Mouse (Mus musculus) MEL-GATA-1-ER (cell line): ENCODE results near the gene Nktr.

Experiments
- DNase-seq: peaks from one replicate; pipeline ENCODE4 v3.0.0-alpha.2; 2012; ENCODE audit warnings: low read depth; ENCODE audit errors: extremely low read depth

The Nktr gene

DNA sequence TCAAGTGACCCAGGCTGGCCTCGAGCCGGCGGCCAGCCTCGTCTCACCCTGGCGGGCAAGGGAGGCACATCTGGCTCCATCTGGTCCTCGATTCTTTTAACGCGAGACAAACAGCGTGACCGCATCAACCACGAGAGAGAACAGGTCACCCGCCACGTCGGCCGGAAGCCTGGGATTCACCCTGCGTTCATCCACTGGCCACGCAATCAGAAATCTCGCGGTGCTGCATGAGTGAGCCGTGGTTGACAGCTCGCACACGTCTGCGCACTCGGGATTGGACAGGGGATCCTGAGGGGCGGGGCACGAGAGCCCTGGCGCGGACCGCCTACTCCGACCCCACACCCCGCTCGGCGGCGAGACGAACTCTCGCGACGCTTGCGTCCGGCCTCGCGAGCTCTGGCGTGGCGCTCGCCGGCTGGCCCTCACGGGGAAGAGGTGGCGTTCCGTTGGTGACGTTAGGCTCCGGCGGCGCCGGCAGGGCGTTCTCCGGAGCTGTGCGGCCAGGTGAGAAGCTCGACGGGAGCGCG, at the start of gene Nktr:
TSS of gene Nktr (plus strand) at position 378 of the 527 bp plus-strand sequence.
- peak; percentile 92 for DNase-seq

DNA sequence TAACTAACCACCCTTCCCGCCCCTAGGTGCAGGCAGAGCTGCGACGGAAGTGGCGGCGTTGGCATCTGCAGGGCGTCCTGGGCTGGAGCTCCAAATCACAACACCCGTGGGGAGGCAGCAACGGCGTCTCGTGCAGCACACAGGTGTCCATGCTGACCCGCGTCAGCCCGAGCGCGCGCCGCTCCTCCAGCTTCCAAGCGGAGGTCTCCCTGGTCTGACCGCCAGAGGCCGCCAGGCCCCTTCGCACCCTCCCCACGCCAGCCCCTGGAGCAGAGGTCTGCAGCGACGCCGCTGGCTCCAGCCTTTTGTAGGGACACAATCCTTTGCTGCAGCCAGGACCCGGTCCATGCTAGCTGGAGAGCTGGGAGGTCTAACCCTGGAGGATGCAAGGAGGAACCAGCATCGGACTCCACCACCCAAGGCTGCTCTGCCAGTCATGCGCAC, 49.6 kb upstream of the Nktr start:
- DNase-seq: no peak

DNA sequence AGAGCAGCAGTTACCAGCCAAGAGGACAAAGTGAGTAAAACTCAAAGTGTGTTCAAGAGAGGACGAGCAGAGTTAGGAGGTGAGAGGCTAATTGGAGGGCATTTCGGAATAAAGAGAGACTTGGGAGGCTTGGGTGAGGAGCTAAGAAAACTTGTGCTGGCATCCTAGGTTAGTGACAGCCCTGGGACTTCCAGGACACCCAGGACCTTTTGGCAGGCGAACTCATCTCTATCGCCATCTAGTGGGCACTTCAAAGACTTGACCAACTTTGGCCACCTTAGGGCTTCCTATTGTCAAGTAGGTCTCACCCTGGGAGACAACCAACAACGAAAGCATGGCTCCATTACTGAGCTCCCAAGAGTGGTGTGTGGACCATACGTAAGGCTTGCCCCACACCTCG, 47.7 kb upstream of the Nktr start:
- peak; percentile 40 for DNase-seq

DNA sequence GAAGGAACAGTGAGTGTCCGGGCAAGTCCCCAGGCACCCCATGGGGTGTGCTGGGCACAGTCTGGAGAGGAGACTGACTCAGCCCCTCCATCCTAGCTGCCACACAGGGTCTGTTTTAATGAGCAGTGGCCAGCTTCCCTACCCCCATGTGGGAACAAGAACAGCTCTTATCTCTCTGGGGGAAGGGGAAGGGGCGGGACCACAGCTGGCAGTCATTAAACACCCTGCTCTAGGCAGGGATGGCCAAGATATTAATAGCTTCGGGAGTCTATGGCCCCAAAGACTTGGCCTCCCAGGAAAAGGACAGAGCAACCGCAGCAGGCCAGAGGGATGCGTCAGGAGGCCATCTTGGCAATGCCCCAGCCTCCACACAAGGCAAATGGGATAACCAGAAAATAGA, 46.7 kb upstream of the Nktr start:
- DNase-seq: peak; percentile 39

DNA sequence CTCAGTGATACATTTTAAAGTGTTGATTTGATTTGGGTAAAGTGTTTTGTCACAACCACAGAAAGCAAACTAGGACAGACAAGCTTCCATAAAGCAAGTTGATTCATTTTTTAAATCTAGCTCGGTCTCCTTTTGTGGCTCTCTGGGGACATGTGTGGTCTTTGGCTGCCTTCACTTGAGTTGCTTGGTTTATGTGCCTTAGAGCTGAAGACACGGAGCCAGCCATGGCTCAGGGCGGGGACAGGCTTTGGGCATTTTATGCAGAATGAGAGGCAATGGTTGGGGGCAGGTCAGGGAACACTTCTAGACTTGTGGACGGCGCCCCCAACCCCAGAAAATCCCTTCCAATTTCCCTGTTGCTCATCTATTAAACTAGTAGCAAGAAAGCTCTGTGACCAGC, 45.3 kb upstream of the Nktr start:
- no peak for DNase-seq

DNA sequence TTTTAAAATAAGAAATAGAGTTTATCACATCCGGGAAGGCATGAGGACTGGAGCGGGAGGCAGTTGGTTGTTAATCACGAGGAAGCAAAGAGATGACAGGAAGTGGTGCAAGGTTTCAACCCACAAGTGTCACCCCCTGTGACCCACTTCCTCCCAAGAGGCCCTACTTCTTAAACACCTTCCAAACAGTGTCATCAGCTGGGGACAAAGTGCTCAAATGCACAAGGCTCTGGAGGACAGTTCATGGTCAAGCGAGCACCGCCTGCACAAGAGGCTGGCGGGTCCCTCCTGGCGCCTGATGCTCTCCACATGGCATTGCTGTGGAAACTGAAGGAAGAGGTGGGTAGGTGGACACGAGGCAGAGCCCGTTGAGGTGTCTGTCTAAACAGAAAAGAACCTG, 44.0 kb upstream of the Nktr start:
- DNase-seq: no peak

DNA sequence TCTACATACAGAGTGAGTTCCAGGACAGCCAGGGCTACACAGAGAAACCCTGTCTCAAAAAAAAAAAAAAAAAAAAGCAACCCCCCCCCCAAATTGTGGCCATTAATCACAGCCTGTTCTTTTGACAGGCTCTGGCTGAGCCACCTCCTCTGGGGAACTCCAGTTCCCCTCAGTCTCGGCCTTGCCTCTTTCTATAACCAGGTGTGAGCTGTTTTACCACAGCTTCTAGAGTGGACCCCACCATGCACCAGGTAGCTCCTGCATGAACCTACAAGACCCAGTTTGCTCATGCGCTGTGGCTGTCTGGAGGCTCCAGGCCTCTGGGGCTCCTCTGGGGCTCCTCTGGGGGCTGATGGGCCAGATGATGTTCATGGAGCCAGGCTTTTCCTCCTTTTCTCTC, 43.4 kb upstream of the Nktr start:
- DNase-seq: no peak

DNA sequence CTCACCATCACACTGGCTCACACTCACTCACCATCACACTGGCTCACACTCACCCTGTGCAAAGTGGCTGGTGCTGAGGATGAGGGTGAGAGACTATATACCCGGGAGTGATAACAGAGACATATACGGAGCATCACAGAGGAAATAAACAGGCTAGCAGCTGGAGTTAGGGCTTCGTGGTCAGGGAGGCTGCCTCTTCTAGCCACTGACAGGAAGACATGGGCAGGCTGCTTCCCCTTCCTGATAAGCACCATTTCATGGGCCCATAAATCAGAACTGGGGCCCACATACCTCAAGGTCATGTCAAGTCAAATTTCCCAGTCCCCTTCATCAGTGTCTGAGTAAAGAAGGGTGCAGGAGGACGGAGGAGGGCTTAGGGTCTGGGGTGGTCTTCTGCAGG, 41.9 kb upstream of the Nktr start:
- DNase-seq: peak; percentile 20

DNA sequence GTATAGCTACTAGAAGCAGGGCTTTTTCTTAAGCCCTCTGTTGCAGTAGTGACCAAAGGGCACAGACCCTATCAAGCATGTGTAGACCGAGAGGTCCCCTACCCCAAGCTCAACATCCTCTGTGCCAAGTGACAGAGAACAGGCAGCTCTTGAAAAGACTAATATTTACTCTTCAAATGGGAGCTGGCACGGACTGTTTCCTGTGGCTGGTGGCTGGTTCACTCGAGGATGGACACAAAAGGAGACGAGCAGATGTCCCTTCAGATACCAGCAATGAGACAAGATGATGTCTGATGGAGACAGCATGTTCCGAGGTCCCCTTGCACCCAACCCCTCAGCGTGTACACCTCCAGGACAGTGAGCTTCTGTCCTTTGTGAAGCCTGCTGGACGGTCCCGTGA, 41.5 kb upstream of the Nktr start:
- DNase-seq: no peak

DNA sequence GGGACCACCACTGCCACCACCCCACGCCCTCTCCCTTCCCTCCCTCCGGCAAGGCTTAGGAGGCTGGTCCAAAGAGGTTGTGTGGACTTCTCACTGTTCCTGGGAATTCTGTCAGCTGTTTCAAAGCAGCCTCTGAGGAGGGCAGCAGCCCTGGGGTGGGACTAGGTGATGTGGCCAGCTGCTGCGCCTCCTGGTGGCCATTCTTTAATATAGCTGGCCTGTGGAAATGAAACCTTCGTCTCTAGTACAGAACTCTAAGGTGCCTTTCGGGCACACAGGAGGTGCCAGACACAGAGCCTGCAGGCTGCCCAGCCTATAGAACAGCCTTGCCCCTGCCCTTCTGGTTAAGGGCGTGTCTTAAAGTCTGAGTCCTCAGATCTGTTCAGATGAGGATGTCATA, 39.4 kb upstream of the Nktr start:
- DNase-seq: no peak

DNA sequence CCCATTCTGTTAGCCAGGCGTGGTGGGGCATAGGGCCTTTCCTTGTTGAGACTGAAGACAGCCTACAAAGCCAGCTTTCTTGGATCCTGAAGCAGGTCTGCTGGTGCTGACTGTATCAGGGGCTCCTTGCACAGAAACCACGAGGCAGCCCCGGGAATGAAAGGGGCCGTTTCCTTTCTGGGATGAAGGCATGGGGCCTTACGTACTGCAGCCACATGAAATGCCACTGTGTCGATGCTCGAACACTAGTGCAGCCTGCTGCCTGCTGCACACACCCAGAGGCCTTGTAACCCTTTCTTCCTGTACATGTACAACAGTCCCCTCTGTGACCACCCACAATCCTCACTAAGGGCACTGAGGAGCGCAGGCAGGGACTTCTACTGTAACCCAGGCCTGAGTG, 37.8 kb upstream of the Nktr start:
- DNase-seq: no peak

DNA sequence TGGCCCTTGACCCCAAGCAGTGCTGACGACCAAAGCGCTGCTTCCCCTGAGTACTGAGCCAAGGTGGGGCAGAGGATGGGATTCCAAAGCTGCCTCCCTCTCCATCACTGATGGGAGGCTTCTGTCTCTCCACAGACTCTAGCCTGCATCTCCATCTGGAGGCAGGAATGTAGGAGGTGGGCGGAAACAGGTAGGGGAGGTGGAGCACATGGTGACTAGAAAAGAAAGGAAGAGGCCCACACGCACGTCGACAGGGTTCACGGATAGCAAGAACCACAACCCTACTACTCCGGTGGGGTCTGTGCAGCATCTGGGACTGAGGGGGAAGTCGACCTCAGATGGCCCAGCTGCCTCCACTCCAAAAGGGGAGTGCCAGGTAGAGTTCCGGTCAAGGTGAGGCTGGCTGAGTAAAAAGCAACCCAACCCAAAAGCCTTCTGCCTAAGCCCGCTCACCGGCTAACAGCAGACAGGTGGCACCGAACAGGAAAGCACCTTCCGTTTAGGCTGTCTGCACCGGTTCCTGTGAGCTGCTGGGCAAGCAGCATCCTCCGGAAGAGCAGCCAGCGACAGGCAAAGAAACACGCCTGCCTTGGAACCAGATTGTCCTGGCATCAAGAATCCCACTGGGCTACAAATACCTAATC, 36.8 kb upstream of the Nktr start:
- DNase-seq: no peak

DNA sequence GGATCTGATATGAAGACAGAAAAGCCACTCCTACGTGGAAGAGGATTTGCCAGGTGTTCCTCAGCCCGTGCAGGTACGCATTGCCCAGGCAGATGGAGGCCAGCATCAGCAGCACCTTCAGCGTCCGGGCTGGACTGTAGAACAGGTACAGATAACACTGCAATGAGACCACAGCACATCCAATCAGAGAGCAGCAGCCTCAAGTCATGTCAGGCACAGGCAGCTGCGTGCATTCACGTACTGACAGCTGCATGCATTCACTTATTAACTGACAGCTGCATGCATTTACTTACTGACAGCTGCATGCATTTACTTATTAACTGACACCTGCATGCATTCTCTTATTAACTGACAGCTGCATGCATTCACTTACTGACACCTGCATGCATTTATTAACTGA, 34.3 kb upstream of the Nktr start:
- DNase-seq: no peak

DNA sequence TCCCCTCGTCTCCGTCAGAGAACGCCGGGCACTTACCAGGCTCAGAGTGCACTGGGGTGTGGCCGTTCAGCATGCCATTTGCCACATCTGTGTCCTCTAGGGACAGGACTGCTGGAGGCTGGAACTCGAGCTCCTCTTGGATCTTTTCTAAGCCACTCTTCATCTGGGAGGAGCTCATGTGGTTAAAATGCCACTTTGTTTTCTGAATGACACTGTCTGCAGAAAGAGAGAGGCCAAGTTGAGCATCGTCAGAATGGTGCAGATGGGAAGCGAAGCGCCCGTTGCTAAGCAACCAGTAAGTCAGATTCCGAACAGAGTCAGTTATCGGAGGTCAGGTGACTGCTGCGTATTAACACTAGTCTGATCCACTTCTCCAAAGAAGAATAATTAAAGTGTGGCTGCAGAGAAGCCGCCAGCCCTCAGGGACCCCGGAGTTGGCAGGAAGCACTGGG, 28.7 kb upstream of the Nktr start:
- DNase-seq: no peak

DNA sequence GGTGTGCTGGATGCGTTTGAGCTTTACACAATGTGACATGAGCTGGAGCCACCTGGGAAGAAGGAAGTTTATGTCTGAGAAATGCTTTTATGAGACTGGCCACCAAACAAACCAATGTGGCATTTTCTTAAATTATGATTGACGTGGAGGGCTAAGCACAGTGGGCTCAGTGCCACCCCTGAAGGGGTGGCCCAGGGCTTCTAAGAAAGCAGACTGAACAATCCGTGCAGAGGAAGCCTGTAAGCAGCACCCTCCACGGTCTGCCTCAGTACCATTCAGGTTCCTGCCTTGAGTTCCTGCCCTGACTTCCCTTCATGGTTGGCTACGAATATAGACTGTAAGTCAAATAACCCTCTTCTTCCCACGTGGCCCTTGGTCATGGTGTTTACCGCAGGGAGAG, 28.2 kb upstream of the Nktr start:
- no peak for DNase-seq

DNA sequence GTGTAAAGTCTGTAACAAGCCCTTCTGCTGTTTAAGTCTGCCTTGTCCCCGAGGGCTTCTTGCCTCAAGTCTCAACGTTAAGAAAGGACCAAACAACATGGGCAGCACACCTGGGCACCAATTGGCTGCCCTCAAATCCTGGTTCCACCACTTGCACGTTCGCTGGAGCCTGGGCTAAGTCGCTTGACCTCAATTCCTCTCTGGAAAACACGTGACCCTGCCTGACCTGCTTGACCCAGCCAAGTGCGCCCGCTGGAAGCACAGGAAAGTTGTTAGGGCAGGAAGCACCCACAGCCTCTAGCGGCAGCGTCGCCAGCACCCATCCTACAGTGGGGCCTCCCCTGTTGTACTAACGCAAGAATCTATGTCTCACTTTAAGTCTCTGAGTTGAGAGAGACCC, 24.2 kb upstream of the Nktr start:
- DNase-seq: no peak

DNA sequence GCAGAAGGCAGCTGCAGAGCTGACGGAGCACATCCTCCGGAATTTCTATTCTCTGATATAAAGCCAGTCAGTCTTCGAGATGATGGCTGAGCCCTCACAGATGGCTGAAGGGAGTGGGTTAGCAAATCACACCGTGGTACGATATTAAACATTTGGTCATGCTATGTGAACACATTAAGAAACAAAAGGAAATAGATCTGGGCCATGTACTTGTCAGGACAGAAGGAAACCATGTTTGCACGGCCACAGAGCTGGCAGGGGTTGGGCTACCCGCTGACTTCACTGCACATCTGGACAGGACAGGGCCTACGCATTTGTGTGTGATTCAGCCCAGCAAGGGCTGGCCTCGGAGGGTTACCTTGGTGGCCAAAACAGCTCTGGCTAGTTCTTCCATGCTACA, 22.3 kb upstream of the Nktr start:
- no peak for DNase-seq

DNA sequence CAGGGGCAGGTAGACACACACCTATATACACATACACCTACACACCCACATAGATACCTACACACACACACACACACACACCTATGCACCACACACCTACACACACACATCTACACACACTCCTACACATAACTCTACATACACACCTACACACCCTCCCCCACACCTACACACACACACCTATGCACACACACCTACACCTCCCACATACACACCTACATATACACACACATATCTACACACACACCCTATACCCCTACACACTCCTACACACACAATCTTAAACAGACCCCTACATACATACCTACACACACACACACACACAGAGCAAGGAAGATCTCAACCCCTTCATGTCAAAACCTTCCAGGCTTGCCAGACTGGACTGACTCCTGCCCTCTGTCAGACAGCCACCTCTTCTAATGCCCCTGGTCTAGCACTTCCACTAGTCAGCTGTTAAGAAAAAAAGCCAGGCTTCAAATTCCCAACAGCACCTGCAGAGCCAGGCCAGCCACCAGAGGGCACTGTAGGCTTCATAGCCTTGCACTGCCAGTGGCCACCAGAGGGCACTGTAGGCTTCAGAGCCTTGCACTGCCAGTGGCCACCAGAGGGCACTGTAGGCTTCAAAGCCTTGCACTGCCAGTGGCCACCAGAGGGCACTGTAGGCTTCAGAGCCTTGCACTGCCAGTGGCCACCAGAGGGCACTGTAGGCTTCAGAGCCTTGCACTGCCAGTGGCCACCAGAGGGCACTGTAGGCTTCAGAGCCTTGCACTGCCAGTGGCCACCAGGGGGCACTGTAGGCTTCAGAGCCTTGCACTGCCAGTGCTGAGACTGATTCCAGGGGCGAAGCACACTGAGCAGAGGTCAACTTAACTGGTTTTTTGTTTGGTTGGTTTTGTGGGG, 21.6 kb upstream of the Nktr start:
- peak; percentile 42 for DNase-seq

DNA sequence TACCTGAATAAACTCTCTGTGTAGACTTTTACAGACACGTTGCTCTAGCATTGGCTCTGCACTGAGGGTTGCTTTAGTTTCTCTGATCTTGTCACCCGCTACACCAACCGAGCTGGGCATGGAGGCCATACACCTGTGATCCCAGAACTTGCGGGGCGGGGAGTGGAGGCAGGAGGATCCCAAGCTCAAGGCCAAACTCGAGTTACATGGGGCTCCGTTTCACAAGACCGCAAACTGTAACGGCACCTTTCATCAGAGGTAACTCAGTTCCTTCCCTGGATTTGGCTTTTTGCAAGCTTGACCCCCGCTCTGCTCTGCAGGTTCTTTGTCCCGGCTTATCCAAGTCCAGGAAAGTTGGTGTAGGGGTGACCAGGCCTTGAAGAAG, 14.7 kb upstream of the Nktr start:
- DNase-seq: no peak

DNA sequence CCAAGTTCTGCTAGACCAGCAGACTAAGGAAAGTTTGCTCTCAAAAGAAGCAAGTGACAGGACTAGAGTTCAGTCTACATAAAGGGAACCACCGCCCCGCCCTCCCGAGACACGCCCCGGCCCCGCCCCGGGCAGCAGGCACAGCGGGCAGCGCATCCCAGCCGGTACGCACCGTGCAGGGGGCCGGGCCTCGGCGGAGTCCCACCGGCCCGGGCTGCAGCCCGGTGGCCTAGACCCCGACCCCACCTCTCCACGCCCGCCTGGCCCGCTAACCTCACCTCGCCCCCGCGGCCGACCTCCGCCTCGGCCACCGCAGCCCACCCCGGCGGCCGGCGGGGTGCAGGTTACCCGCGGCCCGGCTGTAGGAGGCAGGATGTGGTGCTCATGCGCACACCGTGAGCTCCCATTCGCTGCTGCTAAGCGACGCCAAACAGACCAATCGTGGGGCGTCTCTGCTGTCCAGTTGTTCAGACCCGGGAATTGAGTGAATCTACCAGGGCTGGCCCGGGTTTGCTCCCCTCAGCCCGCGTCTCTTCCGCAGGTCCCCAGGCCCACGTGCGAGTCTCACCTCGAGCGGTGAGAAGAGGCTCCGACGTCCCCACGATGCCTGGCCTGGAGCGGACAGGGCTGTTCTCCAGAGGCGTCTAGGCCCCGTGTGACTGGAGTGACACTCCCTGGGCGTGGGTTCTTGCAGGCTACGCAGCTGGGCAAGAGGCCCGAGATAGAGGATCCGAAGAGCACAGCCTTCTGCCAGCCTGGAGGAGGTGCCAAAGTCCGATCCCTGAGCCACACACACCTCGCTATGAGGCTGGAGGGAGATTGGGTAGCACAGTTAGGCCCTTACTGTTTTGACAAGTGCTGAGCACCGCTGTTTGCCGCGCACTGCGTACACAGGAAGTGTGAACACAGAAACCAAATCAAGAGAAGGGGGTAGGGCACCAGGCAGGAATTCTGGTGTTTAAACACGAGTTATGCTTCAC, 14.0 kb upstream of the Nktr start, which contains the start of gene Sec22c:
TSS of gene Sec22c (minus strand) at position 845 of the 980 bp plus-strand sequence.
- peak; percentile 81 for DNase-seq

DNA sequence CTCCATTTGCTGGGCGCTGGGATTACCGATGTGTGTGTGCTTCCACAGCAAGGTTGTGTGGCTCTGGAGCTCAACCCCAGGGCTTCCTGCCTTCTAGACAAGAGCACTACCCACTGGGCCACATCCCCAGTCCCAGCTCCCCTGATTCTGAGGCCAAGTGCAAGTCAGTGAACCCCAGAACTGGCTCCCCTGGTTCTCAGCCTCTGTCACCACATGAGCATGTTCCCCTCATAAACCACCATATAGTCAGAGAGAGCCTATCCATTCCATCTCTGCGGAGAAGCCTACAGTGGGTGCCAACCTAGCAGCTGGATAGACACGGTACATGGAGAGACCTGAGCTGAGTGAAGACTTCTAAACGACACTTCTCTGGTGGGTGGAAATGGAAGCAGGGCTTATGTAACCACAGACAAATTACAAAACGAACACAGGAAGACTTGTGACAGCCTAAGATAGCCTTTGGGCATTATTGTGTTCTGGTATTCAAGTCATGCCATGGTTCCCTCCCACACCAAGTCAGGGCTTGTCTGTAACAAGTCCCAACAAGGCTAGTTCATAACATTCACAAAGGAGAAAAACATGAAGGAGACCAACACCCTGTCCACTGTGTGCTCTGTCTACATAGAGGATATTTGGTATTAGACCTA, 12.8 kb upstream of the Nktr start:
- DNase-seq: no peak
